Mouse (Mus musculus): ENCODE measurements around the gene Marf1. TPM values are rescaled to one million over a fixed set of nuclear protein-coding genes. Genes with fewer than 3 reads are reported as not detected.
"Not testable (repeated sequence)": the region's sequence is repeated elsewhere in the genome, so short reads cannot be mapped to it uniquely, and the experiment has no call there.

Marf1 gene
- polyA plus RNA-seq, 1 experiment from 2014 or later = 16.8 TPM

GRCm38 (mm10) chr16:14068701-14069100 is 94.5 kb downstream of the Marf1 start:
- H3K4me1 ChIP-seq (ENCODE audit: control insufficient read depth, insufficient read depth, low read length); H3K27ac ChIP-seq (ENCODE audit: low read depth, low read length); H3K9ac ChIP-seq (ENCODE audit: low read length); H3K36me3 ChIP-seq (ENCODE audit: control insufficient read depth, insufficient read depth, low read length); H3K4me2 ChIP-seq (ENCODE audit: low read depth); H3K9me3 ChIP-seq (ENCODE audit: control insufficient read depth, low read length); H3K4me3 ChIP-seq (ENCODE audit: low read depth, low read length); H3K27me3 ChIP-seq (ENCODE audit: control insufficient read depth, insufficient read depth, low read length); ATAC-seq (ENCODE audit: insufficient read depth, low FRiP score, low TSS enrichment); DNase-seq (ENCODE audit: low spot score): not testable (repeated sequence)
- WGBS = 84% methylated on average over 2 of the region's 2 CpGs

GRCm38 (mm10) chr16:14066571-14066970 is 96.6 kb downstream of the Marf1 start:
- not testable (repeated sequence) for H3K4me2 ChIP-seq (ENCODE audit: low read depth); H3K27ac ChIP-seq (ENCODE audit: low read depth, low read length); H3K36me3 ChIP-seq (ENCODE audit: control insufficient read depth, insufficient read depth, low read length); DNase-seq (ENCODE audit: low spot score); H3K9ac ChIP-seq (ENCODE audit: low read length); H3K4me1 ChIP-seq (ENCODE audit: control insufficient read depth, insufficient read depth, low read length); H3K27me3 ChIP-seq (ENCODE audit: control insufficient read depth, insufficient read depth, low read length); H3K4me3 ChIP-seq (ENCODE audit: low read depth, low read length); H3K9me3 ChIP-seq (ENCODE audit: control insufficient read depth, low read length); ATAC-seq (ENCODE audit: insufficient read depth, low FRiP score, low TSS enrichment)
- WGBS = 90% methylated on average over 4 of the region's 4 CpGs

- 85% methylated on average over 5 of the region's 5 CpGs for WGBS
- no peaks in the 10 kb centered on the region for H3K27me3 ChIP-seq (ENCODE audit: control insufficient read depth, insufficient read depth, low read length)
- H3K9me3 ChIP-seq (ENCODE audit: control insufficient read depth, low read length) = no peaks in the 10 kb centered on the region
- no peak overlapping the region for H3K9ac ChIP-seq (ENCODE audit: low read length)
- no peak overlapping the region for H3K4me3 ChIP-seq (ENCODE audit: low read depth, low read length)
- DNase-seq (ENCODE audit: low spot score) (no peak), ATAC-seq (ENCODE audit: insufficient read depth, low FRiP score, low TSS enrichment) (no peak)
- H3K4me1 ChIP-seq (ENCODE audit: control insufficient read depth, insufficient read depth, low read length) = no peaks in the 10 kb centered on the region
- no peaks in the 10 kb centered on the region for H3K36me3 ChIP-seq (ENCODE audit: control insufficient read depth, insufficient read depth, low read length)
- no peak overlapping the region for H3K27ac ChIP-seq (ENCODE audit: low read depth, low read length)
- H3K4me2 ChIP-seq (ENCODE audit: low read depth) = no peak overlapping the region
Observed at GRCm38 (mm10) chr16:14059869-14060268, 103.3 kb downstream of the Marf1 start.

MicroRNAs within 50 kb of the gene (microRNA counts, 519-probe panel; counts per million panel counts)
- 4,526 counts per million, percentile 82 among the panel's probes with 10 or more counts for microRNA mmu-miR-484

Small RNA genes within 50 kb of the gene (microRNA-seq; reads per million reads assigned to microRNA genes)
- not detected for gene Gm27671
- gene Mir484 = 2,010 reads per million, percentile 83 among the genes with 10 or more reads in this experiment

Other genes with a start within 250 kb of the Marf1 start
- 29.1 and 31.9 TPM in 2 replicates for gene 2900011O08Rik, start 176.7 kb downstream of the Marf1 start, polyA plus RNA-seq (2014; fragmentation: Nextera tagmentation; extraction: Ambion mirVana)
- 0.89 TPM in 1 of 2 replicates, not detected in the other for gene Ifitm7, start 176.5 kb downstream of the Marf1 start, polyA plus RNA-seq (2014; fragmentation: Nextera tagmentation; extraction: Ambion mirVana)
- 142 and 153 TPM in 2 replicates for gene Nde1, start 76 bp downstream of the Marf1 start, polyA plus RNA-seq (2014; fragmentation: Nextera tagmentation; extraction: Ambion mirVana)
- 0.27 and 0.32 TPM in 2 replicates for gene Myh11, start 128.0 kb upstream of the Marf1 start, polyA plus RNA-seq (2014; fragmentation: Nextera tagmentation; extraction: Ambion mirVana)
- 154 and 159 TPM in 2 replicates for gene Fopnl, start 154.1 kb upstream of the Marf1 start, polyA plus RNA-seq (2014; fragmentation: Nextera tagmentation; extraction: Ambion mirVana)
- gene Abcc1, start 198.2 kb upstream of the Marf1 start, polyA plus RNA-seq (2014; fragmentation: Nextera tagmentation; extraction: Ambion mirVana) = 7.0 and 7.5 TPM in 2 replicates